Mouse (Mus musculus) spleen, adult 18-20 months (tissue): ENCODE results near the gene Denr.
A peak's percentile ranks its signal among the peaks of the same experiment; 100 is the strongest.

Experiments
- DNase-seq, 2 experiments: peaks; one replicate each; pipeline ENCODE4 v3.0.0; 2022; ENCODE audit warnings: mixed read lengths in 2 of 2

The Denr gene

GRCm38 (mm10) chr5:123914852-123915251 is 7.9 kb downstream of the Denr start:
- DNase-seq: no peak

GRCm38 (mm10) chr5:123922112-123922511 is 15.1 kb downstream of the Denr start:
- no peak for DNase-seq

- DNase-seq: no peak
Measured at GRCm38 (mm10) chr5:123927118-123927517, 20.1 kb downstream of the Denr start, which contains the start of gene Gm43518. Gene Gm43518, plus strand, starts transcription at chr5:123927418.

GRCm38 (mm10) chr5:123930508-123930989 is 23.6 kb downstream of the Denr start, which contains the start of gene Ccdc62:
Gene Ccdc62, plus strand, starts transcription at chr5:123930679.
- DNase-seq: peak; percentile 89

- no peak for DNase-seq
Measured at GRCm38 (mm10) chr5:123931131-123931530, 24.2 kb downstream of the Denr start.

- DNase-seq: no peak
Measured at GRCm38 (mm10) chr5:123932927-123933326, 26.0 kb downstream of the Denr start.

- DNase-seq: no peak
Measured at GRCm38 (mm10) chr5:123933556-123933955, 26.6 kb downstream of the Denr start.

- DNase-seq: no peak
Measured at GRCm38 (mm10) chr5:123933957-123934591, 27.1 kb downstream of the Denr start.

GRCm38 (mm10) chr5:123935931-123936330 is 29.0 kb downstream of the Denr start:
- no peak for DNase-seq

GRCm38 (mm10) chr5:123938479-123938878 is 31.5 kb downstream of the Denr start:
- no peak for DNase-seq

GRCm38 (mm10) chr5:123946546-123946945 is 39.6 kb downstream of the Denr start:
- DNase-seq: no peak

- DNase-seq: no peak
Measured at GRCm38 (mm10) chr5:123947041-123947761, 40.2 kb downstream of the Denr start.

GRCm38 (mm10) chr5:123952365-123953045 is 45.5 kb downstream of the Denr start:
- DNase-seq: no peak

GRCm38 (mm10) chr5:123957213-123957612 is 50.2 kb downstream of the Denr start:
- DNase-seq: no peak

GRCm38 (mm10) chr5:123959018-123959417 is 52.0 kb downstream of the Denr start:
- DNase-seq: no peak

GRCm38 (mm10) chr5:123960129-123960528 is 53.2 kb downstream of the Denr start:
- no peak for DNase-seq

- DNase-seq: no peak
Measured at GRCm38 (mm10) chr5:123961046-123961445, 54.1 kb downstream of the Denr start.

GRCm38 (mm10) chr5:123964208-123964607 is 57.2 kb downstream of the Denr start:
- no peak for DNase-seq

GRCm38 (mm10) chr5:123966759-123967158 is 59.8 kb downstream of the Denr start:
- DNase-seq: no peak

GRCm38 (mm10) chr5:123968468-123968867 is 61.5 kb downstream of the Denr start:
- DNase-seq: no peak

GRCm38 (mm10) chr5:123969216-123969615 is 62.2 kb downstream of the Denr start:
- no peak for DNase-seq

GRCm38 (mm10) chr5:123970576-123970975 is 63.6 kb downstream of the Denr start:
- no peak for DNase-seq

GRCm38 (mm10) chr5:123972453-123972852 is 65.5 kb downstream of the Denr start:
- DNase-seq: no peak
